Mouse (Mus musculus): ENCODE results near the gene 1700025G04Rik.

GRCm38 (mm10) chr1:151880731-151881130, 209.2 kb downstream of the 1700025G04Rik start:
- TF ChIP-seq CTCF (IDR thresholded peaks at IDR 0.05; ENCODE audit: low read depth, low read length): no peak
- TF ChIP-seq POLR2A (IDR thresholded peaks at IDR 0.05; ENCODE audit: extremely low read depth, insufficient read depth, low read length): no peak

Measured in liver, adult 2 months (tissue).